Mouse (Mus musculus) midbrain, embryonic 14.5 days (tissue): ENCODE data around the gene Phldb1. TPM values are rescaled to one million over a fixed set of nuclear protein-coding genes. Genes with fewer than 3 reads are reported as not detected.

Experiments used
- ATAC-seq: fragments of 200-750 bp; cut with Nextera tagmentation; 2 replicates; pipeline ENCODE4 v1.8.0; 2017; ENCODE audit warnings: moderate number of reproducible peaks, moderate library complexity; ENCODE audit not compliant: low FRiP score, low TSS enrichment
- DNase-seq: peaks from one replicate; pipeline ENCODE4 v3.0.0-alpha.2; 2015
- H3K27ac ChIP-seq: fragments of 300-500 bp; sonication (generic); replicated peaks from 2 replicates; pipeline ENCODE4 v1.5.1; 2014; ENCODE audit warnings: mild to moderate bottlenecking, low read depth, low read length, moderate library complexity
- H3K27me3 ChIP-seq: fragments of 300-500 bp; sonication (generic); 2 replicates; pipeline ENCODE4 v1.6.1; 2014; ENCODE audit warnings: low read length, control low read depth, mixed read lengths; ENCODE audit not compliant: control insufficient read depth, insufficient read depth
- H3K36me3 ChIP-seq: fragments of 300-500 bp; sonication (generic); 2 replicates; pipeline ENCODE4 v1.6.1; 2014; ENCODE audit warnings: low read length, control low read depth; ENCODE audit not compliant: control insufficient read depth, insufficient read depth
- H3K4me1 ChIP-seq: fragments of 300-500 bp; sonication (generic); 2 replicates; pipeline ENCODE4 v1.6.1; 2014; ENCODE audit warnings: mild to moderate bottlenecking, antibody characterized with exemption, low read length, control low read depth; ENCODE audit not compliant: control insufficient read depth, insufficient read depth
- H3K4me2 ChIP-seq: fragments of 300-500 bp; sonication (generic); 2 replicates; pipeline ENCODE4 v1.6.1; 2014; ENCODE audit warnings: mild to moderate bottlenecking, low read length, moderate library complexity
- H3K4me3 ChIP-seq: fragments of 300-500 bp; sonication (generic); replicated peaks from 2 replicates; pipeline ENCODE4 v1.5.1; 2014; ENCODE audit warnings: low read depth, low read length
- H3K9ac ChIP-seq: fragments of 300-500 bp; sonication (generic); replicated peaks from 2 replicates; pipeline ENCODE4 v1.6.1; 2014; ENCODE audit warnings: mild to moderate bottlenecking, low read length, moderate library complexity
- H3K9me3 ChIP-seq: fragments of 300-500 bp; sonication (generic); 2 replicates; pipeline ENCODE4 v1.6.1; 2016; ENCODE audit warnings: low read length, control low read depth, mixed read lengths; ENCODE audit not compliant: control insufficient read depth
- WGBS: fragments of 180-500 bp; shearing (Covaris S2); extraction: QIAGEN DNeasy Blood & Tissue Kit; methylation state at CpG from one replicate; pipeline ENCODE4 v1.1.7; 2014; 5-methylcytosine and 5-hydroxymethylcytosine counted together
- polyA plus RNA-seq: library from polyadenylated mRNA; unstranded; fragments of >200 nt; fragmentation: Nextera tagmentation; extraction: Ambion mirVana; gene quantifications from 2 replicates; pipeline ENCODE4 v1.2.1, GENCODE M21; 2014

Gene Phldb1
- polyA plus RNA-seq, 1 experiment from 2014 or later, result 51.1 TPM

- no peaks in the 10 kb centered on the region for H3K9me3 ChIP-seq
- H3K4me3 ChIP-seq, result peak overlapping the region; percentile 24
- DNase-seq (peak; percentile 76), ATAC-seq (peak; percentile 59)
- WGBS, result 4% methylated on average over 24 of the region's 24 CpGs
- no peak overlapping the region for H3K27ac ChIP-seq
- H3K27me3 ChIP-seq, result no peaks in the 10 kb centered on the region
- peak overlapping the region; percentile 48 for H3K4me2 ChIP-seq
- H3K9ac ChIP-seq, result peak overlapping the region; percentile 37; the same call in 1 of the 2 replicates
- H3K36me3 ChIP-seq, result peaks cover 75% of the 10 kb centered on the region
- peaks cover 16% of the 10 kb centered on the region for H3K4me1 ChIP-seq
Observed at GRCm38 (mm10) chr9:44708429-44708765, 26.6 kb downstream of the Phldb1 start.

GRCm38 (mm10) chr9:44707749-44708428 lies 27.1 kb downstream of the Phldb1 start:
- no peak overlapping the region for H3K27ac ChIP-seq
- peaks cover 16% of the 10 kb centered on the region for H3K4me1 ChIP-seq
- WGBS, result 16% methylated on average over 28 of the region's 28 CpGs
- H3K4me3 ChIP-seq, result peak overlapping the region; percentile 24
- peak overlapping the region; percentile 37; the same call in 1 of the 2 replicates for H3K9ac ChIP-seq
- ATAC-seq (0 out of 2 replicates have a peak, but pooled peaks have one; percentile 15), DNase-seq (peak; percentile 31)
- H3K27me3 ChIP-seq, result no peaks in the 10 kb centered on the region
- H3K36me3 ChIP-seq, result peaks cover 76% of the 10 kb centered on the region
- H3K9me3 ChIP-seq, result no peaks in the 10 kb centered on the region
- H3K4me2 ChIP-seq, result peak overlapping the region; percentile 48

GRCm38 (mm10) chr9:44699730-44700129 lies 35.3 kb downstream of the Phldb1 start:
- Histone ChIP-seq H3K4me1 (no peaks in the 10 kb centered on the region), H3K4me3 (no peak overlapping the region), H3K9ac (no peak overlapping the region), H3K27me3 (no peaks in the 10 kb centered on the region), H3K27ac (no peak overlapping the region), H3K36me3 (peaks cover 98% of the 10 kb centered on the region), H3K4me2 (no peak overlapping the region), H3K9me3 (no peaks in the 10 kb centered on the region)
- DNase-seq (no peak), ATAC-seq (no peak)
- WGBS, result 91% methylated on average over 5 of the region's 5 CpGs

GRCm38 (mm10) chr9:44699196-44699595 lies 35.8 kb downstream of the Phldb1 start:
- no peak for ATAC-seq
- Histone ChIP-seq H3K4me2 (no peak overlapping the region), H3K9me3 (no peaks in the 10 kb centered on the region), H3K27ac (no peak overlapping the region), H3K4me1 (no peaks in the 10 kb centered on the region), H3K9ac (no peak overlapping the region), H3K36me3 (peaks cover 99% of the 10 kb centered on the region), H3K4me3 (no peak overlapping the region), H3K27me3 (no peaks in the 10 kb centered on the region)
- WGBS, result 84% methylated on average over 10 of the region's 10 CpGs
- no peak for DNase-seq

- WGBS, result 94% methylated on average over 16 of the region's 16 CpGs
- Histone ChIP-seq H3K36me3 (peaks cover 99% of the 10 kb centered on the region), H3K27me3 (no peaks in the 10 kb centered on the region), H3K4me2 (no peak overlapping the region), H3K4me1 (no peaks in the 10 kb centered on the region), H3K4me3 (no peak overlapping the region), H3K9me3 (no peaks in the 10 kb centered on the region), H3K9ac (no peak overlapping the region), H3K27ac (no peak overlapping the region)
- DNase-seq, result no peak
- no peak for ATAC-seq
Observed at GRCm38 (mm10) chr9:44697866-44698265, 37.1 kb downstream of the Phldb1 start.

GRCm38 (mm10) chr9:44693071-44693470 lies 41.9 kb downstream of the Phldb1 start:
- DNase-seq, result no peak
- Histone ChIP-seq H3K9me3 (no peaks in the 10 kb centered on the region), H3K27ac (no peak overlapping the region), H3K27me3 (no peaks in the 10 kb centered on the region), H3K4me1 (no peaks in the 10 kb centered on the region), H3K4me3 (no peak overlapping the region), H3K36me3 (peaks cover 90% of the 10 kb centered on the region), H3K9ac (no peak overlapping the region), H3K4me2 (no peak overlapping the region)
- WGBS, result 93% methylated on average over 11 of the region's 11 CpGs
- ATAC-seq, result no peak

GRCm38 (mm10) chr9:44691671-44692520 lies 43.1 kb downstream of the Phldb1 start:
- Histone ChIP-seq H3K9me3 (no peaks in the 10 kb centered on the region), H3K27ac (no peak overlapping the region), H3K9ac (no peak overlapping the region), H3K4me1 (peaks cover 7% of the 10 kb centered on the region), H3K27me3 (no peaks in the 10 kb centered on the region), H3K36me3 (peaks cover 90% of the 10 kb centered on the region), H3K4me2 (no peak overlapping the region), H3K4me3 (no peak overlapping the region)
- ATAC-seq, result no peak
- DNase-seq, result no peak
- WGBS, result 88% methylated on average over 21 of the region's 21 CpGs

GRCm38 (mm10) chr9:44690641-44691040 lies 44.4 kb downstream of the Phldb1 start:
- ATAC-seq (no peak), DNase-seq (peak; percentile 9)
- H3K36me3 ChIP-seq, result peaks cover 85% of the 10 kb centered on the region
- H3K27ac ChIP-seq, result no peak overlapping the region
- no peaks in the 10 kb centered on the region for H3K9me3 ChIP-seq
- no peak overlapping the region for H3K9ac ChIP-seq
- no peak overlapping the region for H3K4me2 ChIP-seq
- 56% methylated on average over 7 of the region's 7 CpGs for WGBS
- H3K4me1 ChIP-seq, result peaks cover 20% of the 10 kb centered on the region
- H3K4me3 ChIP-seq, result no peak overlapping the region
- no peaks in the 10 kb centered on the region for H3K27me3 ChIP-seq
